Mouse (Mus musculus): ENCODE data around the gene Actl10. TPM values are rescaled to one million over a fixed set of nuclear protein-coding genes. Genes with fewer than 3 reads are reported as not detected.
A peak's percentile ranks its signal among the peaks of the same experiment; 100 is the strongest.

Gene Actl10
- polyA plus RNA-seq, 1 experiment from 2014 or later, result 0.37 TPM

- H3K9ac ChIP-seq, result no peak overlapping the region
- WGBS, result 39% methylated on average over 21 of the region's 21 CpGs
- no peaks in the 10 kb centered on the region for H3K9me3 ChIP-seq
These were observed 351 bp downstream of the Actl10 start for GRCm38 (mm10) chr2:154551927-154552326.

GRCm38 (mm10) chr2:154552424-154552907 lies 890 bp downstream of the Actl10 start:
- Histone ChIP-seq H3K9ac (no peak overlapping the region), H3K4me2 (peak overlapping the region; percentile 36), H3K9me3 (no peaks in the 10 kb centered on the region), H3K4me1 (peaks cover 27% of the 10 kb centered on the region), H3K4me3 (replicated peaks) (peak overlapping the region; percentile 8), H3K27me3 (replicated peaks) (peaks cover 26% of the 10 kb centered on the region), H3K36me3 (no peaks in the 10 kb centered on the region), H3K27ac (no peak overlapping the region)
- WGBS, result 29% methylated on average over 27 of the region's 27 CpGs
- ATAC-seq (ENCODE audit: insufficient read depth, low FRiP score, low read depth), result peak; percentile 32

More at GRCm38 (mm10) chr2:154551927-154552326, 351 bp downstream of the Actl10 start:
- peaks cover 22% of the 10 kb centered on the region for H3K4me1 ChIP-seq
- H3K27me3 ChIP-seq (replicated peaks), result peaks cover 26% of the 10 kb centered on the region
- peak overlapping the region; percentile 8 for H3K4me3 ChIP-seq (replicated peaks)
- no peaks in the 10 kb centered on the region for H3K36me3 ChIP-seq
- H3K4me2 ChIP-seq, result peak overlapping the region; percentile 36
- ATAC-seq (ENCODE audit: insufficient read depth, low FRiP score, low read depth), result no peak
- H3K27ac ChIP-seq, result no peak overlapping the region

GRCm38 (mm10) chr2:154555235-154555634 lies 3.7 kb downstream of the Actl10 start:
- Histone ChIP-seq H3K9ac (no peak overlapping the region), H3K27me3 (replicated peaks) (peaks cover 21% of the 10 kb centered on the region), H3K4me2 (no peak overlapping the region), H3K27ac (no peak overlapping the region), H3K9me3 (no peaks in the 10 kb centered on the region), H3K4me3 (replicated peaks) (no peak overlapping the region), H3K4me1 (peaks cover 32% of the 10 kb centered on the region), H3K36me3 (no peaks in the 10 kb centered on the region)
- 87% methylated on average over 6 of the region's 6 CpGs for WGBS
- no peak for ATAC-seq (ENCODE audit: insufficient read depth, low FRiP score, low read depth)

GRCm38 (mm10) chr2:154557184-154557832 lies 5.7 kb downstream of the Actl10 start:
- ATAC-seq (ENCODE audit: insufficient read depth, low FRiP score, low read depth), result no peak
- Histone ChIP-seq H3K9me3 (no peaks in the 10 kb centered on the region), H3K36me3 (peaks cover 7% of the 10 kb centered on the region), H3K27me3 (replicated peaks) (no peaks in the 10 kb centered on the region), H3K27ac (no peak overlapping the region), H3K9ac (no peak overlapping the region), H3K4me2 (no peak overlapping the region), H3K4me1 (peaks cover 25% of the 10 kb centered on the region), H3K4me3 (replicated peaks) (no peak overlapping the region)
- WGBS, result 53% methylated on average over 5 of the region's 5 CpGs

GRCm38 (mm10) chr2:154558264-154559039 lies 6.9 kb downstream of the Actl10 start, which contains the start of gene Necab3:
Gene Necab3, minus strand, starts transcription at chr2:154558890.
- 7% methylated on average over 34 of the region's 34 CpGs for WGBS
- Histone ChIP-seq H3K4me1 (peaks cover 19% of the 10 kb centered on the region), H3K4me2 (peak within 1 kb of the TSS; percentile 57), H3K9me3 (no peaks in the 10 kb centered on the region), H3K36me3 (peaks cover 16% of the 10 kb centered on the region), H3K27ac (no peak within 1 kb of the TSS), H3K27me3 (replicated peaks) (no peaks in the 10 kb centered on the region), H3K4me3 (replicated peaks) (peak within 1 kb of the TSS; percentile 24), H3K9ac (no peak within 1 kb of the TSS)
- peak; percentile 76 for ATAC-seq (ENCODE audit: insufficient read depth, low FRiP score, low read depth)

- H3K36me3 ChIP-seq, result peaks cover 23% of the 10 kb centered on the region
- no peak overlapping the region for H3K4me2 ChIP-seq
- no peak overlapping the region for H3K9ac ChIP-seq
- 87% methylated on average over 22 of the region's 22 CpGs for WGBS
- H3K9me3 ChIP-seq, result no peaks in the 10 kb centered on the region
- no peak for ATAC-seq (ENCODE audit: insufficient read depth, low FRiP score, low read depth)
- H3K27me3 ChIP-seq (replicated peaks), result no peaks in the 10 kb centered on the region
- H3K4me1 ChIP-seq, result peaks cover 22% of the 10 kb centered on the region
- H3K4me3 ChIP-seq (replicated peaks), result no peak overlapping the region
- no peak overlapping the region for H3K27ac ChIP-seq
These were observed 12.1 kb downstream of the Actl10 start for GRCm38 (mm10) chr2:154563612-154564170.

- no peaks in the 10 kb centered on the region for H3K9me3 ChIP-seq
- H3K36me3 ChIP-seq, result peaks cover 23% of the 10 kb centered on the region
- peaks cover 21% of the 10 kb centered on the region for H3K4me1 ChIP-seq
- no peaks in the 10 kb centered on the region for H3K27me3 ChIP-seq (replicated peaks)
- no peak overlapping the region for H3K9ac ChIP-seq
- no peak overlapping the region for H3K4me2 ChIP-seq
- WGBS, result 79% methylated on average over 3 of the region's 3 CpGs
- no peak overlapping the region for H3K4me3 ChIP-seq (replicated peaks)
- H3K27ac ChIP-seq, result no peak overlapping the region
- no peak for ATAC-seq (ENCODE audit: insufficient read depth, low FRiP score, low read depth)
These were observed 14.0 kb downstream of the Actl10 start for GRCm38 (mm10) chr2:154565562-154565961.

GRCm38 (mm10) chr2:154566641-154567040 lies 15.1 kb downstream of the Actl10 start:
- Histone ChIP-seq H3K27ac (no peak overlapping the region), H3K36me3 (peaks cover 16% of the 10 kb centered on the region), H3K4me1 (peaks cover 29% of the 10 kb centered on the region), H3K9ac (no peak overlapping the region), H3K27me3 (replicated peaks) (no peaks in the 10 kb centered on the region), H3K4me3 (replicated peaks) (no peak overlapping the region), H3K4me2 (peak overlapping the region; percentile 27), H3K9me3 (no peaks in the 10 kb centered on the region)
- 32% methylated on average over 8 of the region's 8 CpGs for WGBS
- no peak for ATAC-seq (ENCODE audit: insufficient read depth, low FRiP score, low read depth)

- H3K9ac ChIP-seq, result no peak overlapping the region; the same call in 1 of the 2 replicates
- 52% methylated on average over 2 of the region's 2 CpGs for WGBS
- H3K9me3 ChIP-seq, result no peaks in the 10 kb centered on the region
- H3K4me3 ChIP-seq (replicated peaks), result peak overlapping the region; percentile 89
- H3K4me2 ChIP-seq, result peak overlapping the region; percentile 84
- H3K4me1 ChIP-seq, result peaks cover 31% of the 10 kb centered on the region
- peaks cover 14% of the 10 kb centered on the region for H3K36me3 ChIP-seq
- H3K27me3 ChIP-seq (replicated peaks), result no peaks in the 10 kb centered on the region
- no peak for ATAC-seq (ENCODE audit: insufficient read depth, low FRiP score, low read depth)
- H3K27ac ChIP-seq, result peak overlapping the region; percentile 93
These were observed 16.2 kb downstream of the Actl10 start for GRCm38 (mm10) chr2:154567766-154568165.

GRCm38 (mm10) chr2:154568329-154569070 lies 16.9 kb downstream of the Actl10 start:
- no peaks in the 10 kb centered on the region for H3K9me3 ChIP-seq
- peak overlapping the region; percentile 89 for H3K4me3 ChIP-seq (replicated peaks)
- 10% methylated on average over 10 of the region's 10 CpGs for WGBS
- peak overlapping the region; percentile 93 for H3K27ac ChIP-seq
- peaks cover 31% of the 10 kb centered on the region for H3K4me1 ChIP-seq
- H3K4me2 ChIP-seq, result peak overlapping the region; percentile 84
- H3K9ac ChIP-seq, result peak overlapping the region; percentile 45
- peaks cover 8% of the 10 kb centered on the region; the same call in 1 of the 2 replicates for H3K36me3 ChIP-seq
- ATAC-seq (ENCODE audit: insufficient read depth, low FRiP score, low read depth), result no peak
- no peaks in the 10 kb centered on the region for H3K27me3 ChIP-seq (replicated peaks)

GRCm38 (mm10) chr2:154569071-154569748 lies 17.6 kb downstream of the Actl10 start:
- H3K9ac ChIP-seq, result peak overlapping the region; percentile 45
- peak overlapping the region; percentile 93 for H3K27ac ChIP-seq
- H3K4me2 ChIP-seq, result peak overlapping the region; percentile 84
- H3K4me3 ChIP-seq (replicated peaks), result peak overlapping the region; percentile 89
- no peaks in the 10 kb centered on the region for H3K9me3 ChIP-seq
- H3K4me1 ChIP-seq, result peaks cover 31% of the 10 kb centered on the region
- H3K36me3 ChIP-seq, result 0 out of 2 replicates have a peak, but pooled peaks cover 1% of the 10 kb centered on the region
- H3K27me3 ChIP-seq (replicated peaks), result no peaks in the 10 kb centered on the region
- peak; percentile 82 for ATAC-seq (ENCODE audit: insufficient read depth, low FRiP score, low read depth)
- WGBS, result 1% methylated on average over 65 of the region's 70 CpGs
